Mouse (Mus musculus) heart, postnatal 0 days (tissue): ENCODE measurements around the gene Kptn.

Source experiments
- CTCF ChIP-seq: IDR thresholded peaks from 2 replicates; pipeline ENCODE4 v1.5.1; 2016; ENCODE audit warnings: antibody characterized with exemption, control low read depth, low read depth
- EP300 ChIP-seq: IDR thresholded peaks from 2 replicates; pipeline ENCODE4 v1.6.1; 2016; ENCODE audit warnings: antibody characterized with exemption, low read depth

- TF ChIP-seq CTCF, result no peak
- TF ChIP-seq EP300, result no peak
Observed at GRCm38 (mm10) chr7:16129846-16130691, 10.4 kb downstream of the Kptn start.
